Mouse (Mus musculus) kidney, adult 2 months (tissue): ENCODE measurements around the gene Gm42421.

Experiments used
- CTCF ChIP-seq: fragments of 200-500 bp; conservative IDR thresholded peaks from 2 replicates; pipeline ENCODE4 v1.5.1; 2011; ENCODE audit warnings: low read depth, mild to moderate bottlenecking, control low read depth, low read length, moderate library complexity, mixed read lengths; ENCODE audit not compliant: insufficient read depth, insufficient read length
- POLR2A ChIP-seq: fragments of 200-500 bp; IDR thresholded peaks from one replicate; pipeline ENCODE4 v1.6.1; 2011; ENCODE audit warnings: low read depth, low read length, control low read depth

GRCm38 (mm10) chr5:143933875-143934274 lies 5.9 kb downstream of the Gm42421 start:
- no peak for TF ChIP-seq POLR2A
- no peak for TF ChIP-seq CTCF
